Mouse (Mus musculus): ENCODE measurements around the gene Tomm20. TPM values are rescaled to one million over a fixed set of nuclear protein-coding genes. Genes with fewer than 3 reads are reported as not detected.
"Not testable (repeated sequence)": the region's sequence is repeated elsewhere in the genome, so short reads cannot be mapped to it uniquely, and the experiment has no call there.

Gene Tomm20
- total RNA-seq, 2 experiments from 2014 or later = 108 to 118 TPM

DNA sequence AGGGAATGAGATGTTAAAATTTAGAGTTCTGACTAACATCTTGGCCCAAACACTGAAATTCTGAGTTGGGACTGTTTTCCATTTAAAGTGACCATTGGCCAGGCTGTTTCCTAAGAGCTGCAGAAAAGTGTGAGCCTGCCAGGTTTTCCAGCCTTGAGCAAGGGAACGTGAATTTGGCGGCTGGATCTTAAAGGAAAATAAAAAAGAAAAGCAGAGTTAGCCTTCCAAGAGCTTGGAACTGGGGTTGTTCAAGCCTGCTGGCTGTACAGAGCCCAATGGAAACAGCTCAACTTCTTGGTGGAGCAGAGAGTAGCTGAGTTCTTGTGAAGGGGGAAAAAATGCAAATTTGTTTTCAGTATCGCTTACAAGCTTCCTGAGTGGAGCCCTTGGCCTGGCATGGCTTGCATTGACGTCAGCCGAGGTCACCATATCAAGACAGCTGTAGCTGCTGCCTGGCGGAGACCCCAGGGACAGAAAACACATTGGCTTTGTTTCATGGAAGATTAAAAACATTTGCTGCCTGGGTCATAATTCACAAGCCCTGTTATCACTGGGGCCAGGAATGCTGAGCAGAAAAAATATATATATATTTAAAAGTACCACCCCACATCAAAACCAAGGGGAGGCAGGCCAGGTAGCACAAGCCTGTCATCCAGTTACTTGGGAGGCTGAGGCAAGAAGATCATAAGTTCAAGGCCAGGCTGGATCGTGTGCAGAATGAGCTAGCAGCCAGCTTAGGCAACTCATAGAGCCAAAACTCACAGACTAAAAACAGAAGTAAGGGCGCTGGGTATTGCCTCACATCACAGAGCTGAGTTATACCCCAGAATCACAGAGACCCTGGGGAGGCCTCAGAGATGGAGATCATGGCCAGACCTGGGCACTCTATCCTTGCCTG lies 58.7 kb downstream of the Tomm20 start:
- DNase-seq (ENCODE audit: low spot score in 2 of 2) = peak; percentile 61 to 85

DNA sequence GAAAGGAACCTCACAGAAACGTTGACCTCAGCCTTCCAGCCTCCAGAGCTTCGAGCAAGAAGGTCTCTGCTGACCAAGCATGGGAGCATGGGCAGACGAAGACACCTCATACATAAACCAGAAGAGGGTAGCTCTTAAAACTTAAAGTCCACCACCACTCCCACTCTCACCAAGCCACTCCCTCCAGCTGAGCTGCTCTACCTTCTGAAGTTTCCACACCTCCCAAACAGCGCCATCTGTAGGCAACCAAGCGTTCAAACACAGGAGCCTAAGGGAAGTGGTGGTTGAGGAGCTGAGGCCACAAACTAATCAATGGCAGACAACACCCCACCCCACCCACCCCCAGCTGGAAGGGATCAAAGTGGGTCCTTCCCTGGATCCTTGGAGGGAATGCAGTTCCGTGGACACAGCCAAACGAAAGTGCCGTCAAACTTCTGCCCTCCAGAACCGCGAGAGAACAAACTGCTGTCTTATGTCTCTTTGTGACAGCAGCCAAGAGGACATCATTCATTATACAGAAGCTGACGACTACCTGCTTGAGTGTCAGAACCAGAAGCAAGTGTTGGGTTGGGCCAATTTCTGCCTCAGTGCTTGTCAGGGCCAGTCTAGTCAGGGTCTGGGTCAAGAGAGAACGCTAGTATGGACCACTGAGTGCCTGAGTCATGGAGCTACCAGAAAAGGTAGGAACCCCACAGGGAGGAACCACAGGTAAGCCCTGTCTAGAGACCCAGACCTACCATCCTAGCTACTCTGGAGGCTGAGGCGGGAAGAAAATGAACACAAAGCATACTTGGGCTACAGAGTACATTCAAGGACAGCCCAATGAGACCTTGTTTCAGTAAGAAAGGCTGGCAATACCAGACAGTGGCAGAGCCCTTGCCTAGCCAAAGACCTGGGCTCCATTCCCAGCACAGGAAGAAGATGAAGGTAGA lies 59.8 kb downstream of the Tomm20 start:
- peak in 1 of 2 experiments; percentile 33 for DNase-seq (ENCODE audit: low spot score in 2 of 2)

GRCm38 (mm10) chr8:126884202-126884926 lies 61.3 kb downstream of the Tomm20 start:
- DNase-seq (ENCODE audit: low spot score in 2 of 2) = peak in 1 of 2 experiments; percentile 36

- no peak for DNase-seq (ENCODE audit: low spot score in 2 of 2)
These were observed 61.9 kb downstream of the Tomm20 start for GRCm38 (mm10) chr8:126883752-126884151.

GRCm38 (mm10) chr8:126882586-126882985 lies 63.1 kb downstream of the Tomm20 start:
- not testable (repeated sequence) for DNase-seq (ENCODE audit: low spot score in 2 of 2)

- DNase-seq (ENCODE audit: low spot score in 2 of 2) = no peak
These were observed 64.0 kb downstream of the Tomm20 start for GRCm38 (mm10) chr8:126881641-126882140.

Other genes starting within 250 kb of the Tomm20 start
- 10 to 100 TPM; 10.3 to 10.4 TPM for gene Rbm34, start 25.2 kb upstream of the Tomm20 start, total RNA-seq (2021)
- gene Pard3, start 118.0 kb upstream of the Tomm20 start, total RNA-seq (2021) = 10 to 100 TPM; 48.7 to 52.2 TPM

Data from gastrocnemius, postnatal 4 days (tissue).